8 mouse cellular contexts compared by ENCODE assay signal in the genomic region with DNA sequence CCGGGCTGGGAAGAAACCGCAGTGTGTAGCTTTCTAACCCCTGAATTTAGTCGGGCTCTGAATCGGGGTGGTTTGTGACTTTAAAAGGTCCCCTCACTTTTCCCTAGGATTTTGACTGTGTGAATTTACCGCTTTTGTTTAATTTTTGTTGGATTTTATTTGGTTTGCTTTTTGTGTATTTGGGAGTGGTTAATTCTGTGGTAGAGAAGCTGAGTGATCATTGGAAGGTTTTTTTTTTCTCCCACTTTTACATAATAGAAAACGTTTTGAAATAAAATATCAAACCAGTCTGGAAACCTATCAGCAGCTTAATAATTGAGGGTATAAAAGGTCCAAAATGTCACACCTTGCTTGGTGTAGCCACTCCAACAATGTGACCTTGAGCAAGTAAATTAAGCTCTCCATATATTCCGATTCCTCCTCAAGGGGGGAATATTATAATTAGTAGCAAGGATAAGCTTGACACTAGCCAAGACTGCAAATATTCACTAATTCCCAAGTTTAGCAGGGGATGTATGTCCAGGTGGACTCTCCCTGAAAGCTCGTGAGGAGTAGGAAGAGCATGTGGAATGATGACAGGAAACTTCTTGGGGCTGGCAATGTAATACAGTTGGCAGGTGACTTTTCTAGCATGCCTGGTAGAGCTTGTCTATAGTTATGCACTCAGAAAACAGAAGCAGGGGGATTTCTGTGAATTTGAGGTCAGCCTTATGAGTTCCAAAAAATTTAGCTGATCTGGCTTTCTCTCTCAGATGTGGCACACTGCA. TPM values are rescaled to one million over a fixed set of nuclear protein-coding genes. Genes with fewer than 3 reads are reported as not detected.
DNase-seq lines count a peak whose midpoint lies in the region; ATAC-seq and TF ChIP-seq lines count a peak whose summit lies in the region.

No protein-coding gene starts in this region.

- H3K4me1 ChIP-seq in E14TG2a.4 (replicated peaks; ENCODE audit: low read depth, low read length): peaks cover 35% of the 10 kb centered on the region
- H3K4me1 ChIP-seq in heart, embryonic 13.5 days: peaks cover 35% of the 10 kb centered on the region
- H3K4me1 ChIP-seq in liver, embryonic 14.5 days (replicated peaks; ENCODE audit: control insufficient read depth in 2 of 2, insufficient read depth in 2 of 2, low read length in 1 of 2): peaks cover 9 to 19% of the 10 kb centered on the region in 2 experiments

- ATAC-seq in heart, embryonic 13.5 days (ENCODE audit: extremely low read depth, insufficient number of reproducible peaks, low FRiP score, low TSS enrichment): no peak
- ATAC-seq in liver, embryonic 14.5 days (ENCODE audit: insufficient read depth): no peak

- peak overlapping the region; percentile 97 for H3K4me3 ChIP-seq in E14TG2a.4 (replicated peaks; ENCODE audit: low read length)
- H3K4me3 ChIP-seq in heart, embryonic 13.5 days: peak overlapping the region; percentile 100
- H3K4me3 ChIP-seq in liver, embryonic 14.5 days (ENCODE audit: insufficient read depth in 1 of 2, low read depth in 2 of 2, low read length in 2 of 2): peak overlapping the region; percentile 82 to 85

- H3K9me3 ChIP-seq in E14TG2a.4 (ENCODE audit: low read length): no peaks in the 10 kb centered on the region
- no peaks in the 10 kb centered on the region for H3K9me3 ChIP-seq in heart, embryonic 13.5 days
- no peaks in the 10 kb centered on the region for H3K9me3 ChIP-seq in liver, embryonic 14.5 days (ENCODE audit: control insufficient read depth, low read length)

- peaks cover 31% of the 10 kb centered on the region for H3K36me3 ChIP-seq in E14TG2a.4 (ENCODE audit: insufficient read depth, low read length)
- peaks cover 27% of the 10 kb centered on the region for H3K36me3 ChIP-seq in heart, embryonic 13.5 days
- H3K36me3 ChIP-seq in liver, embryonic 14.5 days (replicated peaks; ENCODE audit: control insufficient read depth, insufficient read depth, low read depth): peaks cover 24% of the 10 kb centered on the region

- DNase-seq in heart, adult 11 months: peak; percentile 87
- DNase-seq in heart, postnatal 4 days: no peak
- DNase-seq in liver, embryonic 14.5 days (ENCODE audit: low read depth in 3 of 3, low spot score in 3 of 3): no peak
- no peak for DNase-seq in layer of hippocampus, postnatal 36 days
- DNase-seq in natural killer cell, adult 2 months (ENCODE audit: low spot score in 2 of 2): no peak
- no peak for DNase-seq in gastrocnemius, adult 18-20 months (ENCODE audit: low spot score)

- peak overlapping the region; percentile 83 for H3K9ac ChIP-seq in heart, embryonic 13.5 days
- H3K9ac ChIP-seq in liver, embryonic 14.5 days (replicated peaks): peak overlapping the region; percentile 88

- no peaks in the 10 kb centered on the region for H3K27me3 ChIP-seq in E14TG2a.4 (ENCODE audit: insufficient read depth, low read length)
- H3K27me3 ChIP-seq in heart, embryonic 13.5 days (replicated peaks): no peaks in the 10 kb centered on the region
- H3K27me3 ChIP-seq in liver, embryonic 14.5 days (ENCODE audit: control insufficient read depth, insufficient read depth, low read length): no peaks in the 10 kb centered on the region

- TF ChIP-seq EP300 in liver, embryonic 14.5 days (IDR thresholded peaks at IDR 0.05; ENCODE audit: low read depth): no peak

- TF ChIP-seq CTCF in E14TG2a.4 (conservative IDR thresholded peaks at IDR 0.05; ENCODE audit: low read length): no peak
- TF ChIP-seq CTCF in liver, embryonic 14.5 days (IDR thresholded peaks at IDR 0.05; ENCODE audit: low read depth): no peak

- H3K27ac ChIP-seq in heart, embryonic 13.5 days (replicated peaks): peak overlapping the region; percentile 90
- peak overlapping the region; percentile 96 for H3K27ac ChIP-seq in liver, embryonic 14.5 days

- H3K4me2 ChIP-seq in heart, embryonic 13.5 days: peak overlapping the region; percentile 72
- H3K4me2 ChIP-seq in liver, embryonic 14.5 days (ENCODE audit: low read depth): peak overlapping the region; percentile 86

- 10% methylated on average over 8 of the region's 8 CpGs for WGBS in heart, embryonic 13.5 days
- 10% methylated on average over 8 of the region's 8 CpGs for WGBS in liver, embryonic 14.5 days (ENCODE audit: insufficient replicate concordance)

RNA-seq across cellular contexts. Expression of gene Rbm39, which starts 1.0 kb away (rescaled TPM):
- 100 to 1,000 TPM; 264 to 286 TPM for total RNA-seq in heart, postnatal 4 days (2021)
- 360 and 386 TPM in 2 replicates for polyA plus RNA-seq in heart, embryonic 13.5 days (2015; fragmentation: Nextera tagmentation; extraction: Ambion mirVana)
- polyA plus RNA-seq in liver, embryonic 14.5 days (2012; rRNA removed): 46.5 and 69.5 TPM in 2 replicates
- 207 and 223 TPM in 2 replicates for polyA plus RNA-seq in liver, embryonic 14.5 days (2014; fragmentation: Nextera tagmentation; extraction: Ambion mirVana)
- 100 to 1,000 TPM; 318 to 371 TPM for total RNA-seq in layer of hippocampus, postnatal 36 days (2021)
- total RNA-seq in gastrocnemius, adult 18-20 months (2021): 100 to 1,000 TPM in 1 of 2 experiments, 10 to 100 TPM in 1; 89.8 to 104 TPM

RNA-seq across cellular contexts. Expression of gene Phf20, which starts 15.3 kb away (rescaled TPM):
- total RNA-seq in heart, postnatal 4 days (2021): 10 to 100 TPM; 20.5 to 21.3 TPM
- polyA plus RNA-seq in heart, embryonic 13.5 days (2015; fragmentation: Nextera tagmentation; extraction: Ambion mirVana): 46.9 and 48.6 TPM in 2 replicates
- 2.6 and 2.9 TPM in 2 replicates for polyA plus RNA-seq in liver, embryonic 14.5 days (2012; rRNA removed)
- polyA plus RNA-seq in liver, embryonic 14.5 days (2014; fragmentation: Nextera tagmentation; extraction: Ambion mirVana): 10.1 and 12.7 TPM in 2 replicates
- 100 to 1,000 TPM in 1 of 2 experiments, 10 to 100 TPM in 1; 94.5 to 101 TPM for total RNA-seq in layer of hippocampus, postnatal 36 days (2021)
- 10 to 100 TPM; 30.0 to 32.8 TPM for total RNA-seq in gastrocnemius, adult 18-20 months (2021)

RNA-seq across cellular contexts. Expression of gene Nfs1, which starts 37.0 kb away (rescaled TPM):
- 10 to 100 TPM; 51.5 to 51.9 TPM for total RNA-seq in heart, postnatal 4 days (2021)
- 58.1 and 61.1 TPM in 2 replicates for polyA plus RNA-seq in heart, embryonic 13.5 days (2015; fragmentation: Nextera tagmentation; extraction: Ambion mirVana)
- 37.3 and 40.9 TPM in 2 replicates for polyA plus RNA-seq in liver, embryonic 14.5 days (2012; rRNA removed)
- polyA plus RNA-seq in liver, embryonic 14.5 days (2014; fragmentation: Nextera tagmentation; extraction: Ambion mirVana): 55.3 and 62.5 TPM in 2 replicates
- 10 to 100 TPM; 41.5 to 45.7 TPM for total RNA-seq in layer of hippocampus, postnatal 36 days (2021)
- total RNA-seq in gastrocnemius, adult 18-20 months (2021): 10 to 100 TPM; 75.7 to 77.7 TPM

RNA-seq across cellular contexts. Expression of gene Romo1, which starts 37.2 kb away (rescaled TPM):
- 100 to 1,000 TPM; 273 to 278 TPM for total RNA-seq in heart, postnatal 4 days (2021)
- 382 and 427 TPM in 2 replicates for polyA plus RNA-seq in heart, embryonic 13.5 days (2015; fragmentation: Nextera tagmentation; extraction: Ambion mirVana)
- polyA plus RNA-seq in liver, embryonic 14.5 days (2012; rRNA removed): 123 and 181 TPM in 2 replicates
- polyA plus RNA-seq in liver, embryonic 14.5 days (2014; fragmentation: Nextera tagmentation; extraction: Ambion mirVana): 248 and 249 TPM in 2 replicates
- 100 to 1,000 TPM; 159 to 179 TPM for total RNA-seq in layer of hippocampus, postnatal 36 days (2021)
- total RNA-seq in gastrocnemius, adult 18-20 months (2021): 100 to 1,000 TPM; 246 to 250 TPM

RNA-seq across cellular contexts. Expression of gene Gm28036, which starts 54.1 kb away (rescaled TPM):
- 10 to 100 TPM; 30.3 to 33.8 TPM for total RNA-seq in heart, postnatal 4 days (2021)
- 10.4 and 13.7 TPM in 2 replicates for polyA plus RNA-seq in heart, embryonic 13.5 days (2015; fragmentation: Nextera tagmentation; extraction: Ambion mirVana)
- 1.9 and 3.9 TPM in 2 replicates for polyA plus RNA-seq in liver, embryonic 14.5 days (2012; rRNA removed)
- polyA plus RNA-seq in liver, embryonic 14.5 days (2014; fragmentation: Nextera tagmentation; extraction: Ambion mirVana): 5.1 and 5.5 TPM in 2 replicates
- 10 to 100 TPM; 23.6 to 23.8 TPM for total RNA-seq in layer of hippocampus, postnatal 36 days (2021)
- 1 to 10 TPM; 3.0 to 5.8 TPM for total RNA-seq in gastrocnemius, adult 18-20 months (2021)
